ENCODE assay signal across 11 mouse cellular contexts in genomic region chr10:112882789-112883687, GRCm38 (mm10). TPM values are rescaled to one million over a fixed set of nuclear protein-coding genes. Genes with fewer than 3 reads are reported as not detected.
DNase-seq lines count a peak whose midpoint lies in the region; ATAC-seq and TF ChIP-seq lines count a peak whose summit lies in the region.
"Had no signal": no experiment of that assay in that cellular context is flagged by ENCODE, and none has a peak within 500 bp of the region (broad histone marks: within the 10 kb centered on the region; RNA-seq: fewer than 3 reads in every experiment).

No protein-coding gene starts in this region.

- no peak for DNase-seq in lung, postnatal 10 days
- DNase-seq in adrenal gland, postnatal 36 days: peak; percentile 3 to 14
- DNase-seq in kidney, adult 9 months: peak; percentile 72
- no peak for DNase-seq in limb, embryonic 10.5 days (ENCODE audit: low spot score)
- DNase-seq in right cerebral cortex, adult 2 months (ENCODE audit: low spot score in 2 of 2): no peak
- DNase-seq in layer of hippocampus, adult 2 months (ENCODE audit: low spot score in 2 of 2): no peak
- DNase-seq: heart, postnatal 36 days; thymus, adult 2 months had no signal

- no peak overlapping the region for H3K4me2 ChIP-seq in lung, embryonic 16.5 days (ENCODE audit: low read depth, low read length)
- no peak overlapping the region for H3K4me2 ChIP-seq in neural tube, embryonic 14.5 days (ENCODE audit: low read depth, low read length)
- H3K4me2 ChIP-seq: limb, embryonic 13.5 days had no signal

- H3K27me3 ChIP-seq in lung, embryonic 16.5 days (ENCODE audit: control insufficient read depth, insufficient read depth, low read depth, low read length): no peaks in the 10 kb centered on the region
- no peaks in the 10 kb centered on the region for H3K27me3 ChIP-seq in neural tube, embryonic 14.5 days (ENCODE audit: control insufficient read depth, insufficient read depth, low read length)
- H3K27me3 ChIP-seq in limb, embryonic 10.5 days (ENCODE audit: low read depth, poor library complexity, severe bottlenecking): no peaks in the 10 kb centered on the region
- H3K27me3 ChIP-seq: limb, embryonic 13.5 days had no signal

- no peak overlapping the region for H3K27ac ChIP-seq in lung, embryonic 16.5 days (ENCODE audit: low read length)
- no peak overlapping the region for H3K27ac ChIP-seq in neural tube, embryonic 14.5 days (ENCODE audit: low read depth, low read length)
- no peak overlapping the region for H3K27ac ChIP-seq in limb, embryonic 10.5 days
- no peak overlapping the region for H3K27ac ChIP-seq in layer of hippocampus, adult 2 months
- H3K27ac ChIP-seq: limb, embryonic 13.5 days had no signal

- TF ChIP-seq CTCF in layer of hippocampus, adult 2 months (conservative IDR thresholded peaks at IDR 0.05): no peak

- ATAC-seq in lung, embryonic 16.5 days (ENCODE audit: low read depth): peak; percentile 81
- 0 out of 2 replicates have a peak, but pooled peaks have one; percentile 51 for ATAC-seq in neural tube, embryonic 14.5 days (ENCODE audit: low read depth)

- 14% methylated on average over 6 of the region's 6 CpGs for WGBS in lung, embryonic 16.5 days
- 38% methylated on average over 6 of the region's 6 CpGs for WGBS in neural tube, embryonic 14.5 days
- WGBS in limb, embryonic 10.5 days: 60% methylated on average over 6 of the region's 6 CpGs

- no peak overlapping the region for H3K4me3 ChIP-seq in lung, embryonic 16.5 days (ENCODE audit: low read length)
- no peak overlapping the region for H3K4me3 ChIP-seq in neural tube, embryonic 14.5 days (ENCODE audit: low read depth, low read length)
- no peak overlapping the region for H3K4me3 ChIP-seq in limb, embryonic 10.5 days
- no peak overlapping the region for H3K4me3 ChIP-seq in layer of hippocampus, adult 2 months
- H3K4me3 ChIP-seq: limb, embryonic 13.5 days had no signal

- no peaks in the 10 kb centered on the region for H3K9me3 ChIP-seq in lung, embryonic 16.5 days (ENCODE audit: control insufficient read depth, low read length)
- no peaks in the 10 kb centered on the region for H3K9me3 ChIP-seq in neural tube, embryonic 14.5 days (ENCODE audit: control insufficient read depth, low read length)
- no peaks in the 10 kb centered on the region for H3K9me3 ChIP-seq in limb, embryonic 10.5 days (replicated peaks)
- H3K9me3 ChIP-seq: limb, embryonic 13.5 days had no signal

- H3K4me1 ChIP-seq in lung, embryonic 16.5 days (replicated peaks; ENCODE audit: control insufficient read depth, insufficient read depth, low read length): peaks cover 4% of the 10 kb centered on the region; the same call in 1 of the 2 replicates
- no peaks in the 10 kb centered on the region for H3K4me1 ChIP-seq in neural tube, embryonic 14.5 days (ENCODE audit: control insufficient read depth, insufficient read depth, low read length)
- no peaks in the 10 kb centered on the region for H3K4me1 ChIP-seq in limb, embryonic 10.5 days
- H3K4me1 ChIP-seq: limb, embryonic 13.5 days had no signal

- H3K9ac ChIP-seq in lung, embryonic 16.5 days (ENCODE audit: low read length): no peak overlapping the region
- H3K9ac ChIP-seq in neural tube, embryonic 14.5 days (replicated peaks; ENCODE audit: low read depth, low read length): no peak overlapping the region
- H3K9ac ChIP-seq: limb, embryonic 13.5 days had no signal

- H3K36me3 ChIP-seq in lung, embryonic 16.5 days (ENCODE audit: control insufficient read depth, insufficient read depth, low read length): no peaks in the 10 kb centered on the region
- H3K36me3 ChIP-seq in neural tube, embryonic 14.5 days (ENCODE audit: control insufficient read depth, insufficient read depth, low read length): no peaks in the 10 kb centered on the region
- no peaks in the 10 kb centered on the region for H3K36me3 ChIP-seq in limb, embryonic 10.5 days
- H3K36me3 ChIP-seq: limb, embryonic 13.5 days had no signal

RNA-seq across cellular contexts. Expression of gene Atxn7l3b, which starts 45.8 kb away (rescaled TPM):
- polyA plus RNA-seq in lung, embryonic 16.5 days (2015; fragmentation: Nextera tagmentation; extraction: Ambion mirVana): 128 and 181 TPM in 2 replicates
- total RNA-seq in adrenal gland, postnatal 36 days (2021): 100 to 1,000 TPM in 1 of 2 experiments, 10 to 100 TPM in 1; 78.2 to 102 TPM
- 330 and 350 TPM in 2 replicates for polyA plus RNA-seq in neural tube, embryonic 14.5 days (2014; fragmentation: Nextera tagmentation; extraction: Ambion mirVana)
- polyA plus RNA-seq in limb, embryonic 10.5 days (2016; fragmentation: Nextera tagmentation; extraction: Ambion mirVana): 152 and 195 TPM in 2 replicates
- total RNA-seq in layer of hippocampus, adult 2 months (2021): 100 to 1,000 TPM; 160 to 169 TPM

Comparison
In these comparisons a context has a peak if more than half of its experiments do, and no peak if none do; other contexts are left out.
1. DNase-seq: peak in adrenal gland, postnatal 36 days (2 of 2) and kidney, adult 9 months (single experiment); none in lung, postnatal 10 days (single experiment), limb, embryonic 10.5 days (single experiment), right cerebral cortex, adult 2 months (0 of 2) and layer of hippocampus, adult 2 months (0 of 2).